In the genomic region with DNA sequence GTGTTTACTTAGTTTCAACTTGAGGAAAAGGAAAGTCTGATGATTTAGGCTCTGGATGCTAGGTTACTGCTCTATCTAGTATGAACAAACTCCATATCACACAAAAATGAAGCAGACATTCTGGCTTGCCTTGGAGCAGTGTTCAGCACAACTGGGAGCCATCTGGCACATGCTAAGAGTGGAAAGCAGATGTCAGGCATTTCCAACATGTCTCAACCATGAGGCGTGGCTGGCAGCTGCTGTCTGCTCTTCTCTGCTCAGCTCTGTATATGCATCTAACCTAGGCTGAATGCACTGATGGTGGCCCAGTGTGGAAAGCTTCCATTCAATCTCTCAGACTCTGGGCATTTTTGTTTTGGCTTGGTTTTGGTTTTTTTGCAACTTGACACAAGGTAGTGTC, we compare ENCODE assay signal across 10 mouse cellular contexts.
A peak's percentile ranks its signal among the peaks of the same experiment; 100 is the strongest.
DNase-seq lines count a peak whose midpoint lies in the region; ATAC-seq lines count a peak whose summit lies in the region.
"Had no signal": no experiment of that assay in that cellular context is flagged by ENCODE, and none has a peak within 500 bp of the region (broad histone marks: within the 10 kb centered on the region; RNA-seq: fewer than 3 reads in every experiment).

No protein-coding gene starts in this region.

- H3K36me3 ChIP-seq in hindbrain, embryonic 14.5 days (replicated peaks; ENCODE audit: control insufficient read depth, insufficient read depth) = no peaks in the 10 kb centered on the region
- H3K36me3 ChIP-seq in hindbrain, embryonic 11.5 days (ENCODE audit: control insufficient read depth, insufficient read depth, low read length) = no peaks in the 10 kb centered on the region
- H3K36me3 ChIP-seq in embryonic facial prominence, embryonic 15.5 days = no peaks in the 10 kb centered on the region
- H3K36me3 ChIP-seq: lung, embryonic 15.5 days had no signal

- no peaks in the 10 kb centered on the region for H3K4me1 ChIP-seq in hindbrain, embryonic 14.5 days (replicated peaks; ENCODE audit: control insufficient read depth, insufficient read depth, low read length)
- no peaks in the 10 kb centered on the region for H3K4me1 ChIP-seq in hindbrain, embryonic 11.5 days (replicated peaks; ENCODE audit: control insufficient read depth, insufficient read depth, low read length)
- H3K4me1 ChIP-seq in embryonic facial prominence, embryonic 15.5 days = no peaks in the 10 kb centered on the region; the same call in 1 of the 2 replicates
- H3K4me1 ChIP-seq: lung, embryonic 15.5 days had no signal

- H3K27me3 ChIP-seq in hindbrain, embryonic 14.5 days (ENCODE audit: control insufficient read depth, insufficient read depth, low read length) = no peaks in the 10 kb centered on the region
- no peaks in the 10 kb centered on the region for H3K27me3 ChIP-seq in hindbrain, embryonic 11.5 days (ENCODE audit: control insufficient read depth, insufficient read depth, low read length)
- no peaks in the 10 kb centered on the region for H3K27me3 ChIP-seq in embryonic facial prominence, embryonic 15.5 days
- H3K27me3 ChIP-seq: lung, embryonic 15.5 days had no signal

- H3K4me2 ChIP-seq in hindbrain, embryonic 14.5 days (replicated peaks) = no peak overlapping the region
- no peak overlapping the region for H3K4me2 ChIP-seq in hindbrain, embryonic 11.5 days (replicated peaks; ENCODE audit: low read depth, low read length)
- no peak overlapping the region for H3K4me2 ChIP-seq in embryonic facial prominence, embryonic 15.5 days (replicated peaks)
- H3K4me2 ChIP-seq: lung, embryonic 15.5 days had no signal

- H3K4me3 ChIP-seq in hindbrain, embryonic 14.5 days (replicated peaks; ENCODE audit: low read length) = no peak overlapping the region
- H3K4me3 ChIP-seq in hindbrain, embryonic 11.5 days (ENCODE audit: low read depth, low read length) = no peak overlapping the region
- no peak overlapping the region for H3K4me3 ChIP-seq in embryonic facial prominence, embryonic 15.5 days (replicated peaks)
- H3K4me3 ChIP-seq: lung, embryonic 15.5 days had no signal

- no peak overlapping the region for H3K9ac ChIP-seq in hindbrain, embryonic 14.5 days
- no peak overlapping the region for H3K9ac ChIP-seq in hindbrain, embryonic 11.5 days (ENCODE audit: low read depth, low read length)
- no peak overlapping the region for H3K9ac ChIP-seq in embryonic facial prominence, embryonic 15.5 days
- H3K9ac ChIP-seq: lung, embryonic 15.5 days had no signal

- peak; percentile 30 for DNase-seq in hindbrain, embryonic 14.5 days (ENCODE audit: low spot score)
- DNase-seq in hindbrain, embryonic 11.5 days (ENCODE audit: low spot score) = no peak
- peak; percentile 75 for DNase-seq in brain, adult 2 months (ENCODE audit: low read depth, low spot score)
- DNase-seq in left cerebral cortex, postnatal 25 days (ENCODE audit: low spot score in 2 of 2) = peak; percentile 19 to 67
- DNase-seq in MN1 (ENCODE audit: low spot score) = no peak
- no peak for DNase-seq in adrenal gland, adult (ENCODE audit: inconsistent age in 2 of 2, low spot score in 1 of 2)
- DNase-seq: kidney, adult 18-20 months; thymus, adult 2 months had no signal

- H3K27ac ChIP-seq in hindbrain, embryonic 14.5 days = no peak overlapping the region
- H3K27ac ChIP-seq in hindbrain, embryonic 11.5 days (ENCODE audit: low read depth, low read length) = no peak overlapping the region
- H3K27ac ChIP-seq in embryonic facial prominence, embryonic 15.5 days (replicated peaks) = no peak overlapping the region
- H3K27ac ChIP-seq: lung, embryonic 15.5 days had no signal

- H3K9me3 ChIP-seq in hindbrain, embryonic 14.5 days (ENCODE audit: control insufficient read depth, low read length) = no peaks in the 10 kb centered on the region
- no peaks in the 10 kb centered on the region for H3K9me3 ChIP-seq in hindbrain, embryonic 11.5 days (ENCODE audit: control insufficient read depth, low read length)
- no peaks in the 10 kb centered on the region for H3K9me3 ChIP-seq in embryonic facial prominence, embryonic 15.5 days (replicated peaks)
- H3K9me3 ChIP-seq: lung, embryonic 15.5 days had no signal

- peak; percentile 51; the same call in 1 of the 2 replicates for ATAC-seq in hindbrain, embryonic 14.5 days (ENCODE audit: low FRiP score)
- ATAC-seq in hindbrain, embryonic 11.5 days (ENCODE audit: low FRiP score) = no peak
- peak; percentile 66 for ATAC-seq in embryonic facial prominence, embryonic 15.5 days (ENCODE audit: insufficient number of reproducible peaks, low FRiP score, low TSS enrichment, low read depth)

- 60% methylated on average over 1 of the region's 1 CpGs for WGBS in hindbrain, embryonic 14.5 days
- 57% methylated on average over 1 of the region's 1 CpGs for WGBS in hindbrain, embryonic 11.5 days
- 23% methylated on average over 1 of the region's 1 CpGs for WGBS in embryonic facial prominence, embryonic 15.5 days

- intact Hi-C loops in left cerebral cortex, postnatal 25 days (cut with DNase I) = no loop called here

Comparison
In these comparisons a context has a peak if more than half of its experiments do, and no peak if none do; other contexts are left out.
1. DNase-seq: peak in hindbrain, embryonic 14.5 days (single experiment), brain, adult 2 months (single experiment) and left cerebral cortex, postnatal 25 days (2 of 2); none in hindbrain, embryonic 11.5 days (single experiment), MN1 (single experiment) and adrenal gland, adult (0 of 2).